Mouse (Mus musculus) T-helper 1 cell (primary cell): Measurements from ENCODE around the gene Atg16l2.

Experiments
- in situ Hi-C: fragments of 300-600 bp; cut with MboI, MseI; formaldehyde crosslinking; loops from one replicate; pipeline ENCODE4 v1.15.1; 2025; ENCODE audit warnings: high pct_unique_total_duplicates

The Atg16l2 gene

GRCm38 (mm10) chr7:101321218-101321827 lies 19.3 kb upstream of the Atg16l2 start:
- in situ Hi-C loops: no loop called here

- in situ Hi-C loops: no loop called here
These were observed 18.6 kb upstream of the Atg16l2 start for GRCm38 (mm10) chr7:101320399-101321217.

- in situ Hi-C loops: loop anchor here (10.0 kb wide), 1 partner anchor 55 kb away; no protein-coding TSS in a partner anchor
These were observed 17.7 kb upstream of the Atg16l2 start for GRCm38 (mm10) chr7:101319796-101320195.

GRCm38 (mm10) chr7:101318848-101319247 lies 16.8 kb upstream of the Atg16l2 start:
- in situ Hi-C loops: loop anchor here (10.0 kb wide), 1 partner anchor 56 kb away; no protein-coding TSS in a partner anchor

- in situ Hi-C loops: loop anchor here (10.0 kb wide), 1 partner anchor 58 kb away; no protein-coding TSS in a partner anchor
These were observed 15.0 kb upstream of the Atg16l2 start, which contains the start of gene Stard10 for GRCm38 (mm10) chr7:101317014-101317413. Gene Stard10 (plus strand): TSS chr7:101317086.

- in situ Hi-C loops: loop anchor here (10.0 kb wide), 1 partner anchor 58 kb away; no protein-coding TSS in a partner anchor
These were observed 14.5 kb upstream of the Atg16l2 start for GRCm38 (mm10) chr7:101316591-101317001.

- in situ Hi-C loops: loop anchor here (10.0 kb wide), 1 partner anchor 59 kb away; no protein-coding TSS in a partner anchor
These were observed 13.6 kb upstream of the Atg16l2 start for GRCm38 (mm10) chr7:101315699-101316098.

GRCm38 (mm10) chr7:101314396-101314795 lies 12.3 kb upstream of the Atg16l2 start:
- in situ Hi-C loops: loop anchor here (10.0 kb wide), 1 partner anchor 60 kb away; no protein-coding TSS in a partner anchor

- in situ Hi-C loops: loop anchor here (10.0 kb wide), 1 partner anchor 62 kb away; no protein-coding TSS in a partner anchor
These were observed 11.0 kb upstream of the Atg16l2 start for GRCm38 (mm10) chr7:101313033-101313432.

GRCm38 (mm10) chr7:101311061-101311460 lies 9.0 kb upstream of the Atg16l2 start:
- in situ Hi-C loops: loop anchor here (10.0 kb wide), 1 partner anchor 64 kb away; no protein-coding TSS in a partner anchor

GRCm38 (mm10) chr7:101310327-101311028 lies 8.4 kb upstream of the Atg16l2 start:
- in situ Hi-C loops: loop anchor here (10.0 kb wide), 1 partner anchor 64 kb away; no protein-coding TSS in a partner anchor

- in situ Hi-C loops: loop anchor here (10.0 kb wide), 2 partner anchors 65 to 645 kb away; no protein-coding TSS in a partner anchor
These were observed 7.9 kb upstream of the Atg16l2 start for GRCm38 (mm10) chr7:101309985-101310326.

GRCm38 (mm10) chr7:101306841-101307240 lies 4.8 kb upstream of the Atg16l2 start:
- in situ Hi-C loops: loop anchor here (10.0 kb wide), 1 partner anchor 648 kb away; no protein-coding TSS in a partner anchor

- in situ Hi-C loops: loop anchor here (10.0 kb wide), 1 partner anchor 652 kb away; no protein-coding TSS in a partner anchor
These were observed 640 bp upstream of the Atg16l2 start for GRCm38 (mm10) chr7:101302691-101303090.

- in situ Hi-C loops: loop anchor here (10.0 kb wide), 1 partner anchor 653 kb away; no protein-coding TSS in a partner anchor
These were observed 630 bp downstream of the Atg16l2 start for GRCm38 (mm10) chr7:101301361-101301880.

- in situ Hi-C loops: loop anchor here (25.0 kb wide), 1 partner anchor 236 kb away; no protein-coding TSS in a partner anchor
These were observed 3.7 kb downstream of the Atg16l2 start for GRCm38 (mm10) chr7:101298375-101298774.

GRCm38 (mm10) chr7:101297023-101297405 lies 5.0 kb downstream of the Atg16l2 start:
- in situ Hi-C loops: loop anchor here (25.0 kb wide), 1 partner anchor 235 kb away; no protein-coding TSS in a partner anchor

- in situ Hi-C loops: loop anchor here (25.0 kb wide), 1 partner anchor 234 kb away; no protein-coding TSS in a partner anchor
These were observed 5.6 kb downstream of the Atg16l2 start for GRCm38 (mm10) chr7:101296252-101297022.

GRCm38 (mm10) chr7:101295438-101295837 lies 6.6 kb downstream of the Atg16l2 start:
- in situ Hi-C loops: loop anchor here (25.0 kb wide), 1 partner anchor 233 kb away; no protein-coding TSS in a partner anchor

GRCm38 (mm10) chr7:101293611-101294010 lies 8.4 kb downstream of the Atg16l2 start:
- in situ Hi-C loops: loop anchor here (25.0 kb wide), 1 partner anchor 231 kb away; no protein-coding TSS in a partner anchor
